Mouse (Mus musculus) heart, postnatal 14 days (tissue): ENCODE measurements at regions not wholly inside any gene's neighbourhood (a gene's known extent, or its start where the extent isn't known, plus 50 kb on each side); places are given as distances from the start of the nearest gene placed in this dataset.

Experiments used
- DNase-seq, 2 experiments: peaks; one replicate each; pipeline ENCODE4 v3.0.0; 2021 to 2022
- intact Hi-C: fragments of 180-260 bp; cut with DNase I; formaldehyde crosslinking; loops from one replicate; pipeline ENCODE4 v1.15.1; 2025

GRCm38 (mm10) chr1:83736428-83737117 is 328.6 kb upstream of the Sphkap start:
- DNase-seq = peak in 1 of 2 experiments; percentile 10
- intact Hi-C loops = no loop called here

GRCm38 (mm10) chr1:83731682-83732081 is 323.7 kb upstream of the Sphkap start:
- no peak for DNase-seq
- intact Hi-C loops = no loop called here

GRCm38 (mm10) chr1:83728810-83729209 is 320.8 kb upstream of the Sphkap start:
- intact Hi-C loops = no loop called here
- no peak for DNase-seq

- no peak for DNase-seq
- intact Hi-C loops = no loop called here
These were observed 319.9 kb upstream of the Sphkap start for GRCm38 (mm10) chr1:83727938-83728337.

- intact Hi-C loops = no loop called here
- peak in 1 of 2 experiments; percentile 24 for DNase-seq
These were observed 319.2 kb upstream of the Sphkap start for GRCm38 (mm10) chr1:83727215-83727614.

- DNase-seq = peak in 1 of 2 experiments; percentile 26
- intact Hi-C loops = no loop called here
These were observed 315.1 kb upstream of the Sphkap start for GRCm38 (mm10) chr1:83723096-83723495.

- intact Hi-C loops = no loop called here
- DNase-seq = no peak
These were observed 312.2 kb upstream of the Sphkap start for GRCm38 (mm10) chr1:83720166-83720565.

- peak; percentile 32 to 61 for DNase-seq
- intact Hi-C loops = loop anchor here (2.0 to 10.0 kb wide), 5 partner anchors 312 to 932 kb away; partner anchors contain the start of gene Sphkap
These were observed 309.1 kb upstream of the Sphkap start for GRCm38 (mm10) chr1:83717056-83717455.

- intact Hi-C loops = no loop called here
- DNase-seq = no peak
These were observed 293.9 kb upstream of the Sphkap start for GRCm38 (mm10) chr1:83701696-83702404.

- no peak for DNase-seq
- intact Hi-C loops = no loop called here
These were observed 289.4 kb upstream of the Sphkap start for GRCm38 (mm10) chr1:83697422-83697821.

GRCm38 (mm10) chr1:83685221-83685620 is 277.2 kb upstream of the Sphkap start:
- no peak for DNase-seq
- intact Hi-C loops = no loop called here

- intact Hi-C loops = no loop called here
- DNase-seq = no peak
These were observed 257.3 kb upstream of the Sphkap start for GRCm38 (mm10) chr1:83665326-83665725.

- intact Hi-C loops = no loop called here
- no peak for DNase-seq
These were observed 254.1 kb upstream of the Sphkap start for GRCm38 (mm10) chr1:83661808-83662802.

- intact Hi-C loops = no loop called here
These were observed 245.7 kb upstream of the Sphkap start for GRCm38 (mm10) chr1:83653661-83654060.

GRCm38 (mm10) chr1:83645606-83646005 is 237.6 kb upstream of the Sphkap start:
- DNase-seq = no peak
- intact Hi-C loops = no loop called here

More at GRCm38 (mm10) chr1:83653661-83654060, 245.7 kb upstream of the Sphkap start:
- DNase-seq = no peak

GRCm38 (mm10) chr1:83642656-83643055 is 234.7 kb upstream of the Sphkap start:
- intact Hi-C loops = no loop called here
- no peak for DNase-seq

GRCm38 (mm10) chr1:83636051-83636450 is 228.1 kb upstream of the Sphkap start:
- intact Hi-C loops = no loop called here
- no peak for DNase-seq

- intact Hi-C loops = no loop called here
- DNase-seq = peak in 1 of 2 experiments; percentile 11
These were observed 223.8 kb upstream of the Sphkap start for GRCm38 (mm10) chr1:83631798-83632197.

- no peak for DNase-seq
- intact Hi-C loops = no loop called here
These were observed 223.4 kb upstream of the Sphkap start for GRCm38 (mm10) chr1:83631394-83631793.

- no peak for DNase-seq
- intact Hi-C loops = no loop called here
These were observed 179.3 kb upstream of the Sphkap start for GRCm38 (mm10) chr1:83587258-83587657.

GRCm38 (mm10) chr1:83583041-83583440 is 175.0 kb upstream of the Sphkap start:
- intact Hi-C loops = no loop called here
- no peak for DNase-seq
